Mouse (Mus musculus): ENCODE data around the gene Ggct. TPM values are rescaled to one million over a fixed set of nuclear protein-coding genes. Genes with fewer than 3 reads are reported as not detected.

The Ggct gene
- polyA plus RNA-seq, 1 experiment from 2014 or later = 10.6 TPM

- Histone ChIP-seq H3K9me3 (no peaks in the 10 kb centered on the region), H3K4me2 (no peak overlapping the region), H3K27me3 (no peaks in the 10 kb centered on the region), H3K36me3 (no peaks in the 10 kb centered on the region), H3K4me3 (replicated peaks) (no peak overlapping the region), H3K9ac (replicated peaks) (no peak overlapping the region), H3K27ac (no peak overlapping the region), H3K4me1 (replicated peaks) (no peaks in the 10 kb centered on the region)
- WGBS = 76% methylated on average over 3 of the region's 3 CpGs
- ATAC-seq (ENCODE audit: insufficient number of reproducible peaks, insufficient read depth, low FRiP score, low TSS enrichment, low read depth) = no peak
Measured at GRCm38 (mm10) chr6:54933866-54934265, 58.9 kb downstream of the Ggct start.

GRCm38 (mm10) chr6:54933216-54933615 lies 59.5 kb downstream of the Ggct start:
- 76% methylated on average over 5 of the region's 5 CpGs for WGBS
- Histone ChIP-seq H3K4me1 (replicated peaks) (no peaks in the 10 kb centered on the region), H3K9me3 (no peaks in the 10 kb centered on the region), H3K4me2 (no peak overlapping the region), H3K4me3 (replicated peaks) (no peak overlapping the region), H3K36me3 (no peaks in the 10 kb centered on the region), H3K27ac (no peak overlapping the region), H3K9ac (replicated peaks) (no peak overlapping the region), H3K27me3 (no peaks in the 10 kb centered on the region)
- no peak for ATAC-seq (ENCODE audit: insufficient number of reproducible peaks, insufficient read depth, low FRiP score, low TSS enrichment, low read depth)

Other genes with a start within 250 kb of the Ggct start
- 3.1 and 3.9 TPM in 2 replicates for gene Znrf2, start 176.0 kb downstream of the Ggct start, polyA plus RNA-seq (2016; fragmentation: Nextera tagmentation; extraction: Ambion mirVana)
- 3.6 and 3.8 TPM in 2 replicates for gene Nod1, start 20.3 kb downstream of the Ggct start, polyA plus RNA-seq (2016; fragmentation: Nextera tagmentation; extraction: Ambion mirVana)
- 148 and 149 TPM in 2 replicates for gene Gars, start 45.1 kb upstream of the Ggct start, polyA plus RNA-seq (2016; fragmentation: Nextera tagmentation; extraction: Ambion mirVana)
- gene Crhr2, start 140.1 kb upstream of the Ggct start, polyA plus RNA-seq (2016; fragmentation: Nextera tagmentation; extraction: Ambion mirVana) = 0.09 TPM in 1 of 2 replicates, not detected in the other
- gene Inmt, start 182.1 kb upstream of the Ggct start, polyA plus RNA-seq (2016; fragmentation: Nextera tagmentation; extraction: Ambion mirVana) = not detected in 2 replicates
- 15.2 and 19.2 TPM in 2 replicates for gene Mindy4, start 210.4 kb upstream of the Ggct start, polyA plus RNA-seq (2016; fragmentation: Nextera tagmentation; extraction: Ambion mirVana)